Mouse (Mus musculus) small intestine, adult 10 weeks (tissue): ENCODE data around the gene Gfra1. TPM values are rescaled to one million over a fixed set of nuclear protein-coding genes. Genes with fewer than 3 reads are reported as not detected.

Source experiments
- polyA plus RNA-seq: library from polyadenylated mRNA; stranded (reverse); fragments of 350-450 nt; fragmentation: Illumina TruSeq; extraction: RNeasy Lipid Tissue Mini Kit (QIAGEN cat#74804); gene quantifications from one replicate; pipeline ENCODE4 v1.2.3, GENCODE M21; 2014; ENCODE audit warnings: low replicate concordance

Gene Gfra1
- polyA plus RNA-seq: 1.4 TPM

GRCm38 (mm10) chr19:58455496-58456061 is at the start of gene Gfra1:
Gene Gfra1 (minus strand): TSS chr19:58455909.

Other genes with a start within 250 kb of the Gfra1 start
- gene Ccdc172, start 56.1 kb upstream of the Gfra1 start, polyA plus RNA-seq: not detected
- gene Pnlip, start 196.6 kb upstream of the Gfra1 start, polyA plus RNA-seq: 1,589 TPM